ENCODE assay signal across 8 mouse cellular contexts in the genomic region with DNA sequence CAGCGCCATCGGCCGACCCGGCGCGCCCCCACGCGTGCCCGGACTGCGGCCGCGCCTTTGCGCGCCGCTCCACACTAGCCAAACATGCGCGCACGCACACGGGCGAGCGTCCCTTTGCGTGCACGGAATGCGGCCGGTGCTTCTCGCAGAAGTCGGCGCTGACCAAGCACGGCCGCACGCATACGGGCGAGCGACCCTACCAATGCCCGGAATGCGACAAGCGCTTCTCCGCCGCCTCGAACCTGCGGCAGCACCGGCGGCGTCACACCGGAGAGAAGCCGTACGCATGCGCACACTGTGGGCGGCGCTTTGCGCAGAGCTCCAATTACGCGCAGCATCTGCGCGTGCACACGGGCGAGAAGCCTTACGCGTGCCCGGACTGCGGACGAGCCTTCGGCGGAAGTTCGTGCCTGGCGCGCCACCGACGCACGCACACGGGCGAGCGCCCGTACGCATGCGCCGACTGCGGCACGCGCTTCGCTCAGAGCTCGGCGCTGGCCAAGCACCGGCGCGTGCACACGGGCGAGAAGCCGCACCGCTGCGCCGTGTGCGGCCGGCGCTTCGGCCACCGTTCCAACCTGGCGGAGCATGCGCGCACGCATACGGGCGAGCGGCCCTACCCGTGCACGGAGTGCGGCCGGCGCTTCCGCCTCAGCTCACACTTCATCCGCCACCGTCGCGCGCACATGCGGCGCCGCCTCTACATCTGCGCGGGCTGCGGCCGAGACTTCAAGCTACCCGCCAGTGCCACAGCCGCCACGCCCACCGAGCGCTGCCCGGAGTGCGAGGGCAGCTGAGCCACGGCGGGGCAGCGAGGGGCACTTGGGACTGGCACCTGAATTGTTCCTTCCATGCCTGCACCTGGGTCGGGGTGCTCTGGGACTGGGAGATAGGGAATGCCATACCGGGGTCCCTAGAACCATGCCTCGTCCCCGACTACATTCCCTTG. TPM values are rescaled to one million over a fixed set of nuclear protein-coding genes. Genes with fewer than 3 reads are reported as not detected.
DNase-seq lines count a peak whose midpoint lies in the region; ATAC-seq and TF ChIP-seq lines count a peak whose summit lies in the region.

No protein-coding gene starts in this region.

- H3K27ac ChIP-seq in hindbrain, embryonic 11.5 days (ENCODE audit: low read depth, low read length), result peak overlapping the region; percentile 87
- peak overlapping the region; percentile 81 for H3K27ac ChIP-seq in lung, postnatal 0 days (ENCODE audit: low read length)

- H3K4me2 ChIP-seq in hindbrain, embryonic 11.5 days (replicated peaks; ENCODE audit: low read depth, low read length), result peak overlapping the region; percentile 80
- H3K4me2 ChIP-seq in lung, postnatal 0 days (replicated peaks; ENCODE audit: low read depth, low read length), result peak overlapping the region; percentile 87

- H3K9ac ChIP-seq in hindbrain, embryonic 11.5 days (ENCODE audit: low read depth, low read length), result peak overlapping the region; percentile 72
- H3K9ac ChIP-seq in lung, postnatal 0 days (replicated peaks; ENCODE audit: low read depth), result peak overlapping the region; percentile 55

- peaks cover 2% of the 10 kb centered on the region for H3K4me1 ChIP-seq in hindbrain, embryonic 11.5 days (replicated peaks; ENCODE audit: control insufficient read depth, insufficient read depth, low read length)
- peaks cover 4% of the 10 kb centered on the region; the same call in 1 of the 2 replicates for H3K4me1 ChIP-seq in lung, postnatal 0 days (ENCODE audit: insufficient read depth, low read depth, low read length)

- 1% methylated on average over 132 of the region's 136 CpGs for WGBS in hindbrain, embryonic 11.5 days
- WGBS in lung, postnatal 0 days, result under 1% methylated on average over 134 of the region's 136 CpGs

- peak; percentile 15 for TF ChIP-seq CTCF in lung, postnatal 0 days (IDR thresholded peaks at IDR 0.05)

- no peak for TF ChIP-seq EP300 in lung, postnatal 0 days (IDR thresholded peaks at IDR 0.05)

- H3K27me3 ChIP-seq in hindbrain, embryonic 11.5 days (ENCODE audit: control insufficient read depth, insufficient read depth, low read length), result no peaks in the 10 kb centered on the region
- H3K27me3 ChIP-seq in lung, postnatal 0 days (replicated peaks; ENCODE audit: insufficient read depth, low read length), result no peaks in the 10 kb centered on the region

- H3K4me3 ChIP-seq in hindbrain, embryonic 11.5 days (ENCODE audit: low read depth, low read length), result peak overlapping the region; percentile 50
- peak overlapping the region; percentile 62 for H3K4me3 ChIP-seq in lung, postnatal 0 days (ENCODE audit: low read depth, low read length)

- H3K9me3 ChIP-seq in hindbrain, embryonic 11.5 days (ENCODE audit: control insufficient read depth, low read length), result no peaks in the 10 kb centered on the region
- H3K9me3 ChIP-seq in lung, postnatal 0 days (ENCODE audit: low read length), result no peaks in the 10 kb centered on the region

- no peaks in the 10 kb centered on the region for H3K36me3 ChIP-seq in hindbrain, embryonic 11.5 days (ENCODE audit: control insufficient read depth, insufficient read depth, low read length)
- peaks cover 4% of the 10 kb centered on the region; the same call in 1 of the 2 replicates for H3K36me3 ChIP-seq in lung, postnatal 0 days (ENCODE audit: insufficient read depth, low read length)

- ATAC-seq in hindbrain, embryonic 11.5 days (ENCODE audit: low FRiP score), result peak; percentile 96
- peak; percentile 94 for ATAC-seq in lung, postnatal 0 days

- DNase-seq in NIH3T3 (ENCODE audit: low read depth), result peak; percentile 96
- peak; percentile 98 for DNase-seq in cerebellum, adult 9-11 months
- DNase-seq in frontal cortex, adult 2 months (ENCODE audit: extremely low spot score in 1 of 2, low spot score in 1 of 2), result peak; percentile 86 to 97
- peak; percentile 99 for DNase-seq in hindbrain, embryonic 11.5 days (ENCODE audit: low spot score)
- DNase-seq in layer of hippocampus, postnatal 10 days (ENCODE audit: low spot score in 2 of 2), result peak; percentile 94 to 95
- DNase-seq in lung, postnatal 0 days (ENCODE audit: low spot score), result peak; percentile 98
- peak; percentile 81 for DNase-seq in ovary, postnatal 10 days (ENCODE audit: low spot score)
- peak; percentile 99 for DNase-seq in thymus, postnatal 0 days (ENCODE audit: low spot score)

RNA-seq across cellular contexts. Expression of a gene that starts 6.4 kb away (rescaled TPM):
- polyA plus RNA-seq in frontal cortex, adult 2 months (2012; rRNA removed), result 27.9 and 30.1 TPM in 2 replicates
- polyA plus RNA-seq in hindbrain, embryonic 11.5 days (2014; fragmentation: Nextera tagmentation; extraction: Ambion mirVana), result 193 and 214 TPM in 2 replicates
- 10 to 100 TPM; 36.0 to 37.1 TPM for total RNA-seq in layer of hippocampus, postnatal 10 days (2021)
- polyA plus RNA-seq in lung, postnatal 0 days (2015; fragmentation: Nextera tagmentation; extraction: Ambion mirVana), result 35.7 and 36.4 TPM in 2 replicates
- 181 and 213 TPM in 2 replicates for polyA plus RNA-seq in thymus, postnatal 0 days (2015; fragmentation: Nextera tagmentation; extraction: Ambion mirVana)

RNA-seq across cellular contexts. Expression of a gene that starts 10.0 kb away (rescaled TPM):
- 120 and 131 TPM in 2 replicates for polyA plus RNA-seq in frontal cortex, adult 2 months (2012; rRNA removed)
- 53.2 and 54.0 TPM in 2 replicates for polyA plus RNA-seq in hindbrain, embryonic 11.5 days (2014; fragmentation: Nextera tagmentation; extraction: Ambion mirVana)
- 10 to 100 TPM; 56.7 to 67.0 TPM for total RNA-seq in layer of hippocampus, postnatal 10 days (2021)
- polyA plus RNA-seq in lung, postnatal 0 days (2015; fragmentation: Nextera tagmentation; extraction: Ambion mirVana), result 34.9 and 36.9 TPM in 2 replicates
- 34.7 and 37.0 TPM in 2 replicates for polyA plus RNA-seq in thymus, postnatal 0 days (2015; fragmentation: Nextera tagmentation; extraction: Ambion mirVana)

RNA-seq across cellular contexts. Expression of a gene that starts 19.8 kb away (rescaled TPM):
- 22.2 and 27.6 TPM in 2 replicates for polyA plus RNA-seq in frontal cortex, adult 2 months (2012; rRNA removed)
- 80.8 and 86.6 TPM in 2 replicates for polyA plus RNA-seq in hindbrain, embryonic 11.5 days (2014; fragmentation: Nextera tagmentation; extraction: Ambion mirVana)
- 10 to 100 TPM; 45.7 to 49.4 TPM for total RNA-seq in layer of hippocampus, postnatal 10 days (2021)
- 59.4 and 66.9 TPM in 2 replicates for polyA plus RNA-seq in lung, postnatal 0 days (2015; fragmentation: Nextera tagmentation; extraction: Ambion mirVana)
- polyA plus RNA-seq in thymus, postnatal 0 days (2015; fragmentation: Nextera tagmentation; extraction: Ambion mirVana), result 146 and 151 TPM in 2 replicates

RNA-seq across cellular contexts. Expression of a gene that starts 21.2 kb away (rescaled TPM):
- 10.2 and 13.3 TPM in 2 replicates for polyA plus RNA-seq in frontal cortex, adult 2 months (2012; rRNA removed)
- polyA plus RNA-seq in hindbrain, embryonic 11.5 days (2014; fragmentation: Nextera tagmentation; extraction: Ambion mirVana), result 23.7 and 30.0 TPM in 2 replicates
- total RNA-seq in layer of hippocampus, postnatal 10 days (2021), result 1 to 10 TPM; 5.5 to 5.9 TPM
- polyA plus RNA-seq in lung, postnatal 0 days (2015; fragmentation: Nextera tagmentation; extraction: Ambion mirVana), result 13.0 TPM in 2 replicates
- polyA plus RNA-seq in thymus, postnatal 0 days (2015; fragmentation: Nextera tagmentation; extraction: Ambion mirVana), result 638 and 684 TPM in 2 replicates

RNA-seq across cellular contexts. Expression of a gene that starts 21.2 kb away (rescaled TPM):
- polyA plus RNA-seq in frontal cortex, adult 2 months (2012; rRNA removed), result 13.5 and 13.8 TPM in 2 replicates
- polyA plus RNA-seq in hindbrain, embryonic 11.5 days (2014; fragmentation: Nextera tagmentation; extraction: Ambion mirVana), result 26.5 and 29.7 TPM in 2 replicates
- total RNA-seq in layer of hippocampus, postnatal 10 days (2021), result 10 to 100 TPM; 19.3 to 19.6 TPM
- polyA plus RNA-seq in lung, postnatal 0 days (2015; fragmentation: Nextera tagmentation; extraction: Ambion mirVana), result 15.5 and 15.7 TPM in 2 replicates
- 25.4 and 29.7 TPM in 2 replicates for polyA plus RNA-seq in thymus, postnatal 0 days (2015; fragmentation: Nextera tagmentation; extraction: Ambion mirVana)

Comparison
In these comparisons a context has a peak if more than half of its experiments do, and no peak if none do; other contexts are left out.
1. Peak in every context shown above with its lines: DNase-seq, ATAC-seq, H3K4me3 ChIP-seq and H3K27ac ChIP-seq.